Mouse (Mus musculus) hindbrain, postnatal 0 days (tissue): ENCODE results near the gene Aldh2. TPM values are rescaled to one million over a fixed set of nuclear protein-coding genes. Genes with fewer than 3 reads are reported as not detected.
"Not testable (repeated sequence)": the region's sequence is repeated elsewhere in the genome, so short reads cannot be mapped to it uniquely, and the experiment has no call there.

ENCODE experiments used
- ATAC-seq: fragments of 200-750 bp; cut with Nextera tagmentation; 2 replicates; pipeline ENCODE4 v1.8.0; 2017; ENCODE audit warnings: mild to moderate bottlenecking, moderate TSS enrichment, moderate library complexity
- DNase-seq: peaks from one replicate; pipeline ENCODE4 v3.0.0-alpha.2; 2015; ENCODE audit warnings: low spot score
- H3K27ac ChIP-seq: fragments of 300-500 bp; sonication (generic); 2 replicates; pipeline ENCODE4 v1.5.1; 2014; ENCODE audit warnings: mild to moderate bottlenecking
- H3K27me3 ChIP-seq: fragments of 300-500 bp; sonication (generic); 2 replicates; pipeline ENCODE4 v1.6.1; 2014; ENCODE audit warnings: low read length, mixed read lengths; ENCODE audit not compliant: insufficient read depth
- H3K36me3 ChIP-seq: fragments of 300-500 bp; sonication (generic); 2 replicates; pipeline ENCODE4 v1.6.1; 2014; ENCODE audit warnings: low read length, mixed read lengths; ENCODE audit not compliant: insufficient read depth
- H3K4me1 ChIP-seq: fragments of 300-500 bp; sonication (generic); 2 replicates; pipeline ENCODE4 v1.6.1; 2014; ENCODE audit warnings: antibody characterized with exemption, low read length, mixed read lengths; ENCODE audit not compliant: insufficient read depth
- H3K4me2 ChIP-seq: fragments of 300-500 bp; sonication (generic); 2 replicates; pipeline ENCODE4 v1.6.1; 2014; ENCODE audit warnings: low read depth, mild to moderate bottlenecking, low read length, moderate library complexity, mixed read lengths
- H3K4me3 ChIP-seq: fragments of 300-500 bp; sonication (generic); 2 replicates; pipeline ENCODE4 v1.5.1; 2014; ENCODE audit warnings: low read length
- H3K9ac ChIP-seq: fragments of 300-500 bp; sonication (generic); replicated peaks from 2 replicates; pipeline ENCODE4 v1.6.1; 2014; ENCODE audit warnings: mild to moderate bottlenecking, low read length, moderate library complexity, mixed read lengths
- H3K9me3 ChIP-seq: fragments of 300-500 bp; sonication (generic); 2 replicates; pipeline ENCODE4 v1.6.1; 2016; ENCODE audit warnings: low read length, mixed read lengths
- CTCF ChIP-seq: IDR thresholded peaks from 2 replicates; pipeline ENCODE4 v1.5.1; 2016; ENCODE audit warnings: antibody characterized with exemption, control low read depth, low read depth
- WGBS: fragments of 180-500 bp; shearing (Covaris S2); extraction: QIAGEN DNeasy Blood & Tissue Kit; methylation state at CpG from one replicate; pipeline ENCODE4 v1.1.7; 2014; 5-methylcytosine and 5-hydroxymethylcytosine counted together
- polyA plus RNA-seq: library from polyadenylated mRNA; unstranded; fragments of >200 nt; fragmentation: Nextera tagmentation; extraction: Ambion mirVana; gene quantifications from 2 replicates; pipeline ENCODE4 v1.2.1, GENCODE M21; 2015
- total RNA-seq: library from RNA; depleted of rRNA; stranded (reverse); fragments of >200 nt; gene quantifications from 2 replicates; pipeline ENCODE4 v1.2.3, GENCODE M21; 2014; rRNA removed

Aldh2 gene
- total RNA-seq, result 87.7 and 106 TPM in 2 replicates
- polyA plus RNA-seq, result 150 and 157 TPM in 2 replicates

DNA sequence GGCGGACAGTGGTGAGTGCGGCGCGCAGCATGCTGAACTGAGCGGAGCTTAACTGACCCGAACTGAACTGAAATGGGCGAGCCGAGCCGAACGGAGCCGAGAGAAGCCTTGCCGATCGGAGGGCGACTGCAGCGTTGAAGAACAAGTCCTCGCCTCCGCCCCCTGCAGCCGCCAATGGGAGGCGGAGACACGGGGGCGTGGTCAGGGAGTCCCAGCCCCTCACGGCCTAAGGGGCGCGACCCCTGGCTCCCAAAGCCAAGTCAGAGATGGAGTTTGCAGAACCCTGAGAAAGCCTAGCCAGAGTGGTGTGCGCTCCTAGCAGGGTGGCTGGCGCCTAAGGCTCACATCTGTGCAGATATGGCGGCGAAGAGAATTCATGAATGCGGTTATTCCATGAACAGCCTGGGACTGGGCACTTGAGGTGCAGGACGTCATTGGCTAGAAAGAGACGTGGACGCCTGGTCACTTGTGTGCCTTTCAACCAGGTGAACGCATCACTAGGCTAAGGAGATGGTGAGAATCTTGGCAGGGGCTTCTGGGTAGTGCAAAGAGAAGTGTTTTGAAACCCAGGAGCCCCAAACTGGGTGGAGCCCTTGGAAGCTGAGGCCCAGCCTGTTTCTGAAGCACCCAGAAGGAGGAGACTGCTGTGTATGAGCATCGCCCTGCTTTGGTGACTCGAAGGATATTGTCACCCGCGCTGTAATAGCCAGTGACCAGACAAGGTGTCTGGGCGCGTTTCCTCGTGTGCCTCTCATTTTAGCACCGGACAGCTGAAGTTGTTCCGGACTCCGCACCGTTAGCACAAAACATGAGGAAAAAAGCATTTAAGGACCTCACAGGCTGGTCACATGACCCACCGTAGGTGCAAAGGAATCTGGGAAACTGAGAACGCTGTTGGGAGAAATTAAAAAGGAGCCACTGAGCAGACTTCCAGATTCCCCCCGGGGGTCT, at the start of gene Aldh2:
Aldh2 (minus strand) TSS at position 374 of the 951 bp plus-strand sequence.
- 2% methylated on average over 47 of the region's 47 CpGs for WGBS

DNA sequence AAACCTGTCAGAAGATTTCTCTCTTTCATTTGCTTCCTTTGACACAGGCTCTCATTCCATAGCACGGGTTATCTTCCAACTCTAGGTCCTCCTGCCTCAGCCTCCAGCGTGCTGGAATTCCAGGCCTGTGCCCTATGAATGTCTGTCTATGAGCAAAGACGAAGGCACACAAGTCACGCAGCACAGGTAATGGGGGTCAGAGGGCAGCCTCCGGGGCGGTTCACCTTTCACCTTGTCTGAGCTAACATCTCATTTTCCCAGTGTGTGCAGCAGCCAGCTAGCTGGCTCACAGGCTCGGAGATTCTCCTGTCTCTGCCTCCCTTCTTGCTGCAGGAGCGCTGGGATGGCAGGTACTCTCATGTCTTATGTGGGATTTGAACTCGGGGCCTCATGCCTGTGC, 46.0 kb upstream of the Aldh2 start:
- Histone ChIP-seq H3K9me3 (no peaks in the 10 kb centered on the region), H3K4me2 (no peak overlapping the region), H3K9ac (no peak overlapping the region), H3K4me3 (no peak overlapping the region), H3K4me1 (no peaks in the 10 kb centered on the region), H3K27ac (no peak overlapping the region), H3K36me3 (no peaks in the 10 kb centered on the region), H3K27me3 (no peaks in the 10 kb centered on the region)
- no peak for DNase-seq
- no peak for ATAC-seq
- no peak for TF ChIP-seq CTCF
- 94% methylated on average over 9 of the region's 9 CpGs for WGBS

More for the DNA sequence above, at the start of gene Aldh2:
- H3K4me3 ChIP-seq, result peak within 1 kb of the TSS; percentile 56
- peak; percentile 31 for TF ChIP-seq CTCF
- ATAC-seq (peak; percentile 90), DNase-seq (peak; percentile 92)
- peak within 1 kb of the TSS; percentile 64 for H3K9ac ChIP-seq
- H3K27ac ChIP-seq, result peak within 1 kb of the TSS; percentile 82
- no peaks in the 10 kb centered on the region for H3K36me3 ChIP-seq
- H3K4me1 ChIP-seq, result peaks cover 6% of the 10 kb centered on the region; the same call in 1 of the 2 replicates
- peak within 1 kb of the TSS; percentile 94 for H3K4me2 ChIP-seq
- no peaks in the 10 kb centered on the region for H3K9me3 ChIP-seq
- no peaks in the 10 kb centered on the region for H3K27me3 ChIP-seq

- WGBS, result 87% methylated on average over 6 of the region's 6 CpGs
- Histone ChIP-seq H3K9me3 (no peaks in the 10 kb centered on the region), H3K36me3 (no peaks in the 10 kb centered on the region), H3K27me3 (no peaks in the 10 kb centered on the region), H3K4me3 (no peak overlapping the region), H3K9ac (no peak overlapping the region), H3K27ac (no peak overlapping the region), H3K4me1 (no peaks in the 10 kb centered on the region), H3K4me2 (no peak overlapping the region)
- DNase-seq (no peak), ATAC-seq (no peak)
- TF ChIP-seq CTCF, result no peak
Observed at GRCm38 (mm10) chr5:121637296-121637695, 43.7 kb upstream of the Aldh2 start.

- ATAC-seq (no peak), DNase-seq (no peak)
- no peaks in the 10 kb centered on the region for H3K4me1 ChIP-seq
- 91% methylated on average over 5 of the region's 5 CpGs for WGBS
- H3K36me3 ChIP-seq, result no peaks in the 10 kb centered on the region
- H3K4me3 ChIP-seq, result no peak overlapping the region
- no peaks in the 10 kb centered on the region for H3K9me3 ChIP-seq
- H3K4me2 ChIP-seq, result no peak overlapping the region
- no peak for TF ChIP-seq CTCF
- H3K9ac ChIP-seq, result no peak overlapping the region
- H3K27ac ChIP-seq, result no peak overlapping the region
- H3K27me3 ChIP-seq, result no peaks in the 10 kb centered on the region
Observed at GRCm38 (mm10) chr5:121634668-121635067, 41.0 kb upstream of the Aldh2 start.

DNA sequence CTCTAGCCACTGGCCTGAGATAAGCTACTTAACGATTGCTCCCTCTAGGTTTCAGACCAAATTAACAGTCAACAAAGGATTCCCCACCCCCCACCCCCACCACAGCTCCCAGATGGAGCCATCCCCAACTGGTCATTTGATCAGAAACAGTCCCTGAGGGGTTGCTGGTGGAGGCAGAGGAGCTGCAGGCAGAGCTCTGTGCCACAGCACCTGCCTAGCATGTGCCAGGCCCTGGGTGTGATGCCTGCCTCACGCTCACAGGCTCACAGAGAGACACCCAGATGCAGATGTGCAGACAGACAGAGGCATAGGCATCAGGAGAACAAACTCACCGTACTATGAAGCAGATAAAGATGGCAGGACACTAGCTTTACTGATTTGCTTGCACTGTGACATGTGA, 39.2 kb upstream of the Aldh2 start:
- Histone ChIP-seq H3K4me1 (no peaks in the 10 kb centered on the region), H3K4me2 (no peak overlapping the region), H3K4me3 (no peak overlapping the region), H3K9me3 (no peaks in the 10 kb centered on the region), H3K27me3 (no peaks in the 10 kb centered on the region), H3K9ac (no peak overlapping the region), H3K27ac (no peak overlapping the region), H3K36me3 (no peaks in the 10 kb centered on the region)
- DNase-seq (no peak), ATAC-seq (no peak)
- no peak for TF ChIP-seq CTCF
- WGBS, result 44% methylated on average over 3 of the region's 3 CpGs

GRCm38 (mm10) chr5:121631106-121631647, 37.6 kb upstream of the Aldh2 start:
- not testable (repeated sequence) for H3K9me3 ChIP-seq, H3K4me1 ChIP-seq, H3K9ac ChIP-seq, H3K4me3 ChIP-seq, DNase-seq, ATAC-seq, H3K27me3 ChIP-seq, H3K27ac ChIP-seq, H3K4me2 ChIP-seq, H3K36me3 ChIP-seq
- 64% methylated on average over 9 of the region's 9 CpGs for WGBS
- peak; percentile 20; the same call in 1 of the 2 replicates for TF ChIP-seq CTCF
